Mouse (Mus musculus) embryo, embryonic 9.5 days (tissue): ENCODE measurements around the gene Sec31b.

ENCODE experiments used
- DNase-seq: peaks from one replicate; pipeline ENCODE4 v3.0.0-alpha.2; 2017; ENCODE audit errors: extremely low spot score

Sec31b gene

GRCm38 (mm10) chr19:44476541-44476940 lies 69.1 kb downstream of the Sec31b start:
- no peak for DNase-seq

- no peak for DNase-seq
These were observed 70.4 kb downstream of the Sec31b start for GRCm38 (mm10) chr19:44475268-44475667.

- peak; percentile 85 for DNase-seq
These were observed 71.5 kb downstream of the Sec31b start for GRCm38 (mm10) chr19:44474158-44474557.
